Mouse (Mus musculus) heart, adult 18-20 months (tissue): ENCODE measurements at regions not wholly inside any gene's neighbourhood (a gene's known extent, or its start where the extent isn't known, plus 50 kb on each side); places are given as distances from the start of the nearest gene placed in this dataset.

ENCODE experiments used
- DNase-seq, 2 experiments: peaks; one replicate each; pipeline ENCODE4 v3.0.0; 2021 to 2022; ENCODE audit warnings: mixed read lengths in 1 of 2

- DNase-seq, result no peak
Measured at GRCm38 (mm10) chr14:48058234-48058868, 62.3 kb upstream of the Peli2 start.

GRCm38 (mm10) chr14:48059664-48060455, 60.8 kb upstream of the Peli2 start:
- no peak for DNase-seq

GRCm38 (mm10) chr14:48068641-48069040, 52.0 kb upstream of the Peli2 start:
- DNase-seq, result no peak
